Mouse (Mus musculus): ENCODE results near the gene Nos3. TPM values are rescaled to one million over a fixed set of nuclear protein-coding genes. Genes with fewer than 3 reads are reported as not detected.
A peak's percentile ranks its signal among the peaks of the same experiment; 100 is the strongest.

Nos3 gene
- 34.0 and 35.0 TPM in 2 replicates for polyA plus RNA-seq (2015; fragmentation: Nextera tagmentation; extraction: Ambion mirVana)

DNA sequence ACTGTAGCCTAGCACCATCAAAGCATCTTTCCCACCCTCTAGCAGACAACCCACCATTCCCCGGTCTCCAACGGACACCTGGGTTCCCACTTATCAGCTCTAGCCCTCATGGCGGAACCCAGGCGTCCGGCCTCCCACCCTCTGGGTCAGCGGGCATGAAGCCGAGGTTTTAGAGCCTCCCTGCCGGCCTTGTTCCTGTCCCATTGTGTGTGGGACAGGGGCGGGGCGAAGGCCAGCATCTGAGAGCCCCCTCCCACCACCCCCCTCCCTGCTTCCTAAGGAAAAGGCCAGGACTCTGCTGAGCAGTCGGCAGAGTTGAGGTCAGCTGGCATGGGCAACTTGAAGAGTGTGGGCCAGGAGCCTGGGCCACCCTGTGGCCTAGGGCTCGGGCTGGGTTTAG lies at the start of gene Nos3:
Nos3 (plus strand) TSS at position 303 of the 400 bp plus-strand sequence.
- peak; percentile 34; the same call in 1 of the 2 replicates for ATAC-seq (ENCODE audit: extremely low read depth, insufficient number of reproducible peaks, low FRiP score, low TSS enrichment)
- WGBS: 41% methylated on average over 12 of the region's 12 CpGs
- peak within 1 kb of the TSS; percentile 74 for H3K9ac ChIP-seq
- H3K4me3 ChIP-seq: peak within 1 kb of the TSS; percentile 50
- peak within 1 kb of the TSS; percentile 59 for H3K4me2 ChIP-seq
- H3K4me1 ChIP-seq: peaks cover 28% of the 10 kb centered on the region
- 0 out of 2 replicates have a peak, but pooled peaks cover 4% of the 10 kb centered on the region for H3K36me3 ChIP-seq
- H3K9me3 ChIP-seq: no peaks in the 10 kb centered on the region
- peak within 1 kb of the TSS; percentile 77 for H3K27ac ChIP-seq (replicated peaks)
- H3K27me3 ChIP-seq (replicated peaks): peaks cover 3% of the 10 kb centered on the region; the same call in 1 of the 2 replicates

DNA sequence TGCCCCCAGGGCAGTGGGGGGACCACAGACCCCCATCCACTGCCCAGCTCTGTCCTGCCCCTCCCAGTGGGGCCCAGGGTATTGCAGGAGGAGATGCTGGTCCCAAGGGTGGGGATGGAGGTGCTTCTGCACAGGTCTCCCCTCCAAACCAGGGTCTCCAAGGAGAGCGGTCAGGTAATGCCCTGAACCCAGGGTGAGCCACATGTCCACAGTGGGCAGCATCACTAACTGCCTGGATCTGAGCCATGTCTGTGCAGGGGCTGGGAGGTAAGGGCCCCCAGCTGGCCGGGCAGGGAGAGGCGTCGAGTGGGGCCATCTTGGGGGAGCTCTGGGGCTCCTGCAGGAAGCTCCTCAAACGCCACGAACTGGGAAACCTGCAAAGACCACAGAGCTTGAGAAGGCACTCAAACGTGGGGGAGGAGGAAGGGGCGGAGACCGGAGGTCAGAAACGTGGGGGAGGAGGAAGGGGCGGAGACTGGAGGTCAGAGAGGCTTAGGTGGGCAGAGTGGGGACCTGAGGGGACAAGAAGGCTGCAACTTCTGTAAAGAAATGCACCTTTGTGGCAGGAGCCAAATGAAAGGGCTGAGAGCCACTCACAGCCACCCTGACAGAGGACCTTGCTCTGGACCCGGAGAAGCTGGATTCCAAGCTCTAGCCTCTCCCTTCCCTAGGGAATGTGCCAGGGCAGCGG lies 44.7 kb upstream of the Nos3 start:
- WGBS: 18% methylated on average over 13 of the region's 13 CpGs
- Histone ChIP-seq H3K9me3 (no peaks in the 10 kb centered on the region), H3K4me2 (peak overlapping the region; percentile 40), H3K4me1 (peaks cover 42% of the 10 kb centered on the region), H3K27me3 (replicated peaks) (peaks cover 11% of the 10 kb centered on the region; the same call in 1 of the 2 replicates), H3K9ac (0 out of 2 replicates have a peak overlapping the region, but pooled peaks have one; percentile 53), H3K4me3 (no peak overlapping the region), H3K36me3 (peaks cover 66% of the 10 kb centered on the region), H3K27ac (replicated peaks) (peak overlapping the region; percentile 82)
- ATAC-seq (ENCODE audit: extremely low read depth, insufficient number of reproducible peaks, low FRiP score, low TSS enrichment): peak; percentile 26; the same call in 1 of the 2 replicates

DNA sequence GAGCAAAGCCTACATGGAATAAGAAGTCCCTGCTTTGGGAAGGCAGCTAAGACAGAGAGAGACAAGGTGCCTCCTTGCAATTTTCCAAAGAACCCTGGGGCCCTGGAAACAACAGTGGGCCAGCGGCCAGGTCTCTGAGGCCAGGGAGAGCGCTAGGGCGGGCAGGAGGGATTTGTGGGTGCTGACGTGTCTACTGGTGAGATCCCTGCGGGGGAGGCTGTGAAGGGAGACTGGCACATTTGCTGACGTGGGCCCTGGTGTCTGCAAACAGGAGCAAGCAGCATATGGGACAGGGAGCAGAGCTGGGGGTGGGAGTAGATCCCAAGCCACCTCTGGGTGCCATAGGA lies 44.2 kb upstream of the Nos3 start:
- 21% methylated on average over 6 of the region's 6 CpGs for WGBS
- Histone ChIP-seq H3K4me3 (no peak overlapping the region), H3K27ac (replicated peaks) (peak overlapping the region; percentile 82), H3K4me1 (peaks cover 47% of the 10 kb centered on the region), H3K36me3 (peaks cover 71% of the 10 kb centered on the region), H3K27me3 (replicated peaks) (peaks cover 16% of the 10 kb centered on the region), H3K9me3 (no peaks in the 10 kb centered on the region), H3K4me2 (peak overlapping the region; percentile 40), H3K9ac (0 out of 2 replicates have a peak overlapping the region, but pooled peaks have one; percentile 53)
- ATAC-seq (ENCODE audit: extremely low read depth, insufficient number of reproducible peaks, low FRiP score, low TSS enrichment): no peak

DNA sequence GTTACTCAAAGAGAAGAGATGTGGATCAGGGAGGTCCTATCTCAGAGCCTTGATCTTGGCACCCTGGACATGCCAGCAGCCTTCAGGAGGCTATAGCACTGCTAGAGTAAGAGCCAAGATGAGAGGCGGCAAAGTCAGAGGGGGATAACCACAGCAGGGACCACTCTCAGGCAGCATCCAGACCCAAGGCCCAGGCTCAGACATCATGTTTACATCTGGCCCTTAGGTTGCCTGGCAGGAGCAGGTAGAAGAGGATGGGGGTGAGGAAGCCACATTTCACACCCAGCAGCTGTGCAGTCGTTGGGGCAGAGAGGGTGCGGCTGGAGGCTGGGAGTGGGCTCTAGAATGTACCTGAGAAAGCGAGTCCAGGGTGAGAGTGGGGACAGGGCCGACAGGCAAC lies 43.7 kb upstream of the Nos3 start:
- peaks cover 51% of the 10 kb centered on the region for H3K4me1 ChIP-seq
- H3K4me2 ChIP-seq: peak overlapping the region; percentile 40; the same call in 1 of the 2 replicates
- peaks cover 21% of the 10 kb centered on the region for H3K27me3 ChIP-seq (replicated peaks)
- H3K9me3 ChIP-seq: no peaks in the 10 kb centered on the region
- H3K9ac ChIP-seq: 0 out of 2 replicates have a peak overlapping the region, but pooled peaks have one; percentile 53
- no peak overlapping the region for H3K4me3 ChIP-seq
- no peak for ATAC-seq (ENCODE audit: extremely low read depth, insufficient number of reproducible peaks, low FRiP score, low TSS enrichment)
- peak overlapping the region; percentile 82 for H3K27ac ChIP-seq (replicated peaks)
- 54% methylated on average over 5 of the region's 5 CpGs for WGBS
- peaks cover 75% of the 10 kb centered on the region for H3K36me3 ChIP-seq

DNA sequence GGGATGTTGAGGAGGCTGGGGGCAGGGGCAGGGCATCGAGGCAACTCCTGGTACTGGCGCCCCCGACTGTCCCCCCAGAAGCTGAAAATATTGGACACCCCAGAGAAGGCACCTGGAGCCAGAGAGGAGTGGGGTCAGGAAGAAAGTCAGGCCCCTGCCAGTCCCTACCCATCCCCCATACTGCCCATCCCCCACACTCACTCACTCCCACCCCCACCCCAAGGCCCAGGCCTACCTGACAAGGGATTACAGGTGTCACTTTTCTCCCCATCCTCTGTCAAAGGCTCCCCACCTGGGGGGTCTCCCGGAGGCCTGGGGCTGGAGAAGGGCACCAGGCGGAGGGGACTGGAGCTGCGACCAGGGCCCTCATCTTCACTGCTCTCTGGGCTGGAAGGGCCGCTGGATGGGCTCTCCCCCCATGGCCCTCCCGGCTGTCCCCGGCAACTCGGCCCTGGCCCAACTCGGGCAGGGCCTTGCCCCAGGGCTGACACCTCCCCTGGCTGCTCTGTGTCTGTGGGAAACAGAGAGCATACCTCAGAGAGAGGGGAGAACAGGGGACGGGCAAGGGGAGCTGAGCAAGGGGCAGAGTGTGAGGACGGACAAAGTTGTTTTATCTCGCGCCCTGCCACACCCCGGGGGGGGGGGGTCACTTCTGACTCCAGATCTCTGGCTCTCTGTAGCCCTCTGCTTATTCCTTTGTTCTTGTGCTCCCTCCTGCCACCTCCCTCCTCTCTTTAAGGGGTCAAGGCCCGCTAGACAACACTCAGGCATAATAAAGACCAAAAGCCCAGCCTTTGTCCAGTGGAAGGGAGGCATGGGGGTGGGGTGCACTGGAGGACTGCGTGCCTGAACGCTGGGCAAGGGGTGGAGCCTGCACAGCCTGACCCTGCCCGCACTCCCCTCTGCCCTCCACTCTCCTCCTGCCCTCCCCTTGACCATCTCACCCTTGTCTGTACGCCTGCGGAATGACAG lies 42.6 kb upstream of the Nos3 start:
- Histone ChIP-seq H3K36me3 (peaks cover 85% of the 10 kb centered on the region), H3K4me3 (no peak overlapping the region), H3K27ac (replicated peaks) (peak overlapping the region; percentile 82), H3K9me3 (no peaks in the 10 kb centered on the region), H3K4me1 (peaks cover 63% of the 10 kb centered on the region), H3K4me2 (no peak overlapping the region), H3K27me3 (replicated peaks) (peaks cover 26% of the 10 kb centered on the region), H3K9ac (peak overlapping the region; percentile 69)
- 16% methylated on average over 22 of the region's 22 CpGs for WGBS
- ATAC-seq (ENCODE audit: extremely low read depth, insufficient number of reproducible peaks, low FRiP score, low TSS enrichment): peak; percentile 15

DNA sequence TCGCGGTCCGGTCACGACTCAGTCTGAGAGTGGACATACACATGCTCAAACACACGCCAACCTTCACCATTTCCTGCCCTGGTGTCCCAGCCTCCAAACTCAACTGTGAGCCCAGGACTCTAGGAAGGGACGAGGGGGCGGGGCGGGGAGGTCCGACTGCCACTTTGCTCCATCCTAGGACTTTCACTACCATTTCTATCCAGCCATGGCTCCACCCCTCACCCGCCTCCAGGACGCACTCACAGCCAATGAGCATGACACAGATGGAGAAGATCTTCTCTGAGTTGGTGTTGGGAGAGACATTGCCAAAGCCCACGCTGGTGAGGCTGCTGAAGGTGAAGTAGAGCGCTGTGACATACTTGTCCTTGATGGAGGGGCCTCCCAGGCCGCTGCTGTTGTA lies 39.4 kb upstream of the Nos3 start:
- ATAC-seq (ENCODE audit: extremely low read depth, insufficient number of reproducible peaks, low FRiP score, low TSS enrichment): no peak
- H3K27me3 ChIP-seq (replicated peaks): peaks cover 26% of the 10 kb centered on the region
- H3K4me2 ChIP-seq: no peak overlapping the region
- no peak overlapping the region for H3K4me3 ChIP-seq
- 36% methylated on average over 14 of the region's 14 CpGs for WGBS
- H3K27ac ChIP-seq (replicated peaks): no peak overlapping the region
- peaks cover 69% of the 10 kb centered on the region for H3K36me3 ChIP-seq
- no peaks in the 10 kb centered on the region for H3K9me3 ChIP-seq
- peak overlapping the region; percentile 24 for H3K9ac ChIP-seq
- H3K4me1 ChIP-seq: peaks cover 84% of the 10 kb centered on the region

DNA sequence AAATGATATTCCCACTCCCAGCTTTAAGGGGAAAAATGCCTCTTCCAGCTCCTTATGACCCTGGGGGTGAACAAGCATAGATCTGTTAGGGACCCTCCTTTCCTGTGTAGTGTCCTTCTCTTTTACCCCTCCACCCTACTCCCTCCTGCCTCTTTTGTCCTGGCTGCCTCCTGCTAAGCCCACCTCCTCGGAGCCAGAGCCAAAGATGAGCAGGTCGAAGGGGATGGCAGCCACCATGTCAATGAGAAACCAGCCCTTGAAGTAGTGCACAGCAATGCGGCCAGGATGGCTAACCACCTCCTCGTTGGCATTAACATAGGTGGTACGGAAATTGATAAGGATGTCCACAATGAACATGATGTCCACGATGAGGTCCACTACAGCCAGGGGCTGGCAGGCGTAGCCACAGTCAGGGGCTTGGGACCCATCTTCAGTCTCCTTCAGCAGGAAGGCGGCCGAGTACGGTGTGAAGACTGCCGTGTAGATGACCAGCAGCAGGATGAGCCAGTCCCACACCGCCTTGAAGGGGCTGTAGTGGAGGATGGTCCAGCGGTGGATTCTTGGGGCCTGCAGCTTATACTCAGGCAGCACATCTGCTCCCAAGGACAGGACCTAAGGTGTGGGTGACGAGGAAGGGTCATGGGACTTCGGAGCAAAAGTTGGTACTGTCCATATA lies 38.3 kb upstream of the Nos3 start:
- Histone ChIP-seq H3K36me3 (peaks cover 72% of the 10 kb centered on the region), H3K4me1 (peaks cover 84% of the 10 kb centered on the region), H3K27ac (replicated peaks) (peak overlapping the region; percentile 89), H3K9ac (peak overlapping the region; percentile 47), H3K4me2 (no peak overlapping the region), H3K4me3 (no peak overlapping the region), H3K27me3 (replicated peaks) (peaks cover 26% of the 10 kb centered on the region), H3K9me3 (no peaks in the 10 kb centered on the region)
- 76% methylated on average over 15 of the region's 15 CpGs for WGBS
- ATAC-seq (ENCODE audit: extremely low read depth, insufficient number of reproducible peaks, low FRiP score, low TSS enrichment): no peak

DNA sequence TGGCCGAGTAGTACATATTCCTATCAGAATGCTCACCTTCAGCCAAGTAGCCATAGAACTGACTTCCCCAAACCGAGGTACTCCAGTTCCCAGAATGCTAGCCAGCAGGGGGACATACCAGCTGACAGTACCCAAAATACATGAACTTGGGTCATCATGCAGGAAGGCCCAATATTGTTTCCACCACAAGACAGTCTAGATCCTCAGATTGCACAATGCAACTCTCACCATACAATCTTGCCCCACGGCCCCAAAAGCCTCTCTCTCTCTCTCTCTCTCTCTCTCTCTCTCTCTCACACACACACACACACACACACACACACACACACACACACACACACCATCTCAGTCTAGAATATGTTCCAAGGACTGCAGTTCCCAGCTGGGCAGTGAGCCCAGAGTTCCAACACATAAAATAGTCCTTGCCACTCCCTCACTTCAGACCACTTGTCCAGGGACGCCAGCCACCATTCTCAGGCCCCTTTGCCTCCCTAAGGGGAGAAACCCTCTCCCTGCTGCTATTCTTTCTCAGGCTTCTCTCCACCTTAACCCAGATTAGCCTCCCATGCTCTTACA lies 37.7 kb upstream of the Nos3 start:
- Histone ChIP-seq H3K4me3 (no peak overlapping the region), H3K36me3 (peaks cover 72% of the 10 kb centered on the region), H3K9me3 (no peaks in the 10 kb centered on the region), H3K4me1 (peaks cover 84% of the 10 kb centered on the region), H3K27me3 (replicated peaks) (peaks cover 26% of the 10 kb centered on the region), H3K27ac (replicated peaks) (peak overlapping the region; percentile 89), H3K9ac (peak overlapping the region; percentile 77), H3K4me2 (peak overlapping the region; percentile 25)
- no peak for ATAC-seq (ENCODE audit: extremely low read depth, insufficient number of reproducible peaks, low FRiP score, low TSS enrichment)
- WGBS: 48% methylated on average over 4 of the region's 4 CpGs

DNA sequence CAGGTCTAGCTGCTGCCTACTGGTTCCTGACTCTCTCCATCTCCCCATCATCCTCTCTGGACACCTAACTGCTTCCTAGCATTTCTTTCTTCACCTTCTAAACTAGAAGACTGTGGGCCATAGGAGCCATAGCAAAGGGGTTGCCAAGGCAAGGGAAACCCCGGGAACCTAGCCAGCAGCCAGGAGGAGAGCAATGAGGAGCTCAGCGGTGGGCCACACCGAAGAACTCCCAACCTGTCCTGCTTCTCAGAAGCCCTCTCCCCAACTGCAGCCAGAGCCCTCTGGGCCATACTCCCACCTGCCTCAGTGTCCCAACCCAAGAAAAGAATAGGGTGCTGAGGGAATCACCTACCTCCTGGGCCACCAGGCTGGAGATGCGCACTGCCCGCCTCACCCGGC lies 35.8 kb upstream of the Nos3 start:
- 71% methylated on average over 6 of the region's 6 CpGs for WGBS
- Histone ChIP-seq H3K4me3 (peak overlapping the region; percentile 39), H3K9ac (peak overlapping the region; percentile 77), H3K4me2 (peak overlapping the region; percentile 66), H3K9me3 (no peaks in the 10 kb centered on the region), H3K4me1 (peaks cover 76% of the 10 kb centered on the region), H3K27me3 (replicated peaks) (peaks cover 21% of the 10 kb centered on the region), H3K27ac (replicated peaks) (peak overlapping the region; percentile 89), H3K36me3 (peaks cover 71% of the 10 kb centered on the region)
- ATAC-seq (ENCODE audit: extremely low read depth, insufficient number of reproducible peaks, low FRiP score, low TSS enrichment): 0 out of 2 replicates have a peak, but pooled peaks have one; percentile 11

DNA sequence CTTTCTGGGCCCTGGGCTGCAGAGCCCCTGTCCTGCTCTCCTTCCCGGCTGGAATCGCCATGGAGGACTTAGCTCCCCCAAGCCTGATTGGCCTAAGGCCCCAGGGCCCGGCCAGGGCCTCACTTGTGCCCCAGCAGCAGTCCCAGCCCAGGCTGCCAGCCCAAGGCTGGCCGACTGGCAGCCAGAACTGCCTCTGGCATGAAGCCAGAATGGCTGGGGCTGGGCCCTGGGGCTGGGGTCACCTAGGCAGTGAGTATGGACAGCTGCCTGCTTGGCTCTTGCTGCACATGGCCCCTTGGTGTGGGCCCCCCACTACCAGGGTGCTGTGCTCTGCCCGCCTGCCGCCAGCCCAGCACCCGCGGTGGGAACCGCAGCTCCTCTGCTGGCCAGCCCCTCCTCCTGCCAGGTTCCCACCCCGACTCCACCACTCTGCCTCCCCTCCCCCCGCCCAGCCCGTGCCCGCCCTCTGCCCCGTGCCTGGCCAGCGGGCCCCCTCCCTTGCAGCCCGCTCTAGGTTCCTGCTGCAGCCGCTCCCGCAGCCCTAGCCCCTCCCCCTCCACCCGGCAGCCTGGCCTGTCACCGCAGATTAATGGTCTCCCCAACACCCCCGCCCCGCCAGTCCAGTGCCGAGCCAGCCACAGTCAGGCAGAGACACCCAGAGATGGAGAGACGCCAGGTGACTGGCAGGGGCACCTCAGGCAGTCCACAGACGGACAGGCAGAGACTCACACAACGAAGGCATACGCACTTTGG lies 35.2 kb upstream of the Nos3 start:
- Histone ChIP-seq H3K27me3 (replicated peaks) (peaks cover 18% of the 10 kb centered on the region), H3K9me3 (no peaks in the 10 kb centered on the region), H3K4me3 (peak overlapping the region; percentile 39), H3K4me1 (peaks cover 82% of the 10 kb centered on the region), H3K9ac (peak overlapping the region; percentile 77), H3K4me2 (peak overlapping the region; percentile 66), H3K27ac (replicated peaks) (peak overlapping the region; percentile 89), H3K36me3 (peaks cover 71% of the 10 kb centered on the region)
- 5% methylated on average over 25 of the region's 27 CpGs for WGBS
- peak; percentile 33; the same call in 1 of the 2 replicates for ATAC-seq (ENCODE audit: extremely low read depth, insufficient number of reproducible peaks, low FRiP score, low TSS enrichment)

Data from heart, embryonic 13.5 days (tissue).